20 mouse cellular contexts compared by ENCODE assay signal in genomic region chr13:78005344-78005743, GRCm38 (mm10). TPM values are rescaled to one million over a fixed set of nuclear protein-coding genes. Genes with fewer than 3 reads are reported as not detected.
DNase-seq lines count a peak whose midpoint lies in the region; ATAC-seq and TF ChIP-seq lines count a peak whose summit lies in the region.
"Had no signal": no experiment of that assay in that cellular context is flagged by ENCODE, and none has a peak within 500 bp of the region (broad histone marks: within the 10 kb centered on the region; RNA-seq: fewer than 3 reads in every experiment).

No protein-coding gene starts in this region.

- H3K36me3 ChIP-seq in forebrain, embryonic 16.5 days (ENCODE audit: control insufficient read depth, insufficient read depth), result no peaks in the 10 kb centered on the region
- H3K36me3 ChIP-seq in hindbrain, postnatal 0 days (ENCODE audit: insufficient read depth, low read length), result no peaks in the 10 kb centered on the region
- H3K36me3 ChIP-seq in midbrain, postnatal 0 days (ENCODE audit: insufficient read depth, low read length), result no peaks in the 10 kb centered on the region

- under 1% methylated on average over 3 of the region's 3 CpGs for WGBS in forebrain, embryonic 16.5 days
- WGBS in hindbrain, postnatal 0 days, result 15% methylated on average over 3 of the region's 3 CpGs
- 11% methylated on average over 3 of the region's 3 CpGs for WGBS in midbrain, postnatal 0 days

- peak; percentile 41 for ATAC-seq in forebrain, embryonic 16.5 days
- ATAC-seq in hindbrain, postnatal 0 days, result peak; percentile 74
- peak; percentile 49; the same call in 1 of the 2 replicates for ATAC-seq in midbrain, postnatal 0 days (ENCODE audit: low FRiP score)
- ATAC-seq: intestine, postnatal 0 days had no signal

- no peak overlapping the region for H3K4me2 ChIP-seq in forebrain, embryonic 16.5 days (ENCODE audit: low read length)
- H3K4me2 ChIP-seq in hindbrain, postnatal 0 days (ENCODE audit: low read depth, low read length), result no peak overlapping the region
- H3K4me2 ChIP-seq in midbrain, postnatal 0 days (ENCODE audit: low read depth, low read length, poor library complexity, severe bottlenecking), result no peak overlapping the region
- H3K4me2 ChIP-seq: heart, embryonic 11.5 days; lung, embryonic 14.5 days had no signal

- H3K4me3 ChIP-seq in forebrain, embryonic 16.5 days (replicated peaks; ENCODE audit: low read length), result no peak overlapping the region
- H3K4me3 ChIP-seq in hindbrain, postnatal 0 days (ENCODE audit: low read length), result no peak overlapping the region
- no peak overlapping the region for H3K4me3 ChIP-seq in midbrain, postnatal 0 days (ENCODE audit: low read depth, low read length)

- H3K4me1 ChIP-seq in forebrain, embryonic 16.5 days (replicated peaks; ENCODE audit: control insufficient read depth, insufficient read depth, low read length), result peaks cover 3% of the 10 kb centered on the region; the same call in 1 of the 2 replicates
- H3K4me1 ChIP-seq in hindbrain, postnatal 0 days (ENCODE audit: insufficient read depth, low read length), result no peaks in the 10 kb centered on the region
- H3K4me1 ChIP-seq in midbrain, postnatal 0 days (ENCODE audit: insufficient read depth, low read length), result no peaks in the 10 kb centered on the region

- no peak for TF ChIP-seq CTCF in hindbrain, postnatal 0 days (IDR thresholded peaks at IDR 0.05; ENCODE audit: low read depth)
- no peak for TF ChIP-seq CTCF in midbrain, postnatal 0 days (IDR thresholded peaks at IDR 0.05)

- H3K27ac ChIP-seq in forebrain, embryonic 16.5 days (ENCODE audit: low read length), result peak overlapping the region; percentile 31; the same call in 1 of the 2 replicates
- H3K27ac ChIP-seq in hindbrain, postnatal 0 days, result no peak overlapping the region
- H3K27ac ChIP-seq in midbrain, postnatal 0 days (ENCODE audit: low read depth, low read length), result no peak overlapping the region
- H3K27ac ChIP-seq: stomach, postnatal 0 days had no signal

- peak; percentile 18 for DNase-seq in heart, adult 11 months
- no peak for DNase-seq in heart, postnatal 10 days
- peak; percentile 19 for DNase-seq in hindbrain, postnatal 0 days (ENCODE audit: low spot score)
- peak; percentile 3 for DNase-seq in midbrain, postnatal 0 days (ENCODE audit: low spot score)
- no peak for DNase-seq in thymus, postnatal 4 days
- DNase-seq in gastrocnemius, postnatal 36 days, result no peak
- DNase-seq in lung, adult 18-20 months, result no peak
- DNase-seq: adrenal gland, postnatal 14 days; cerebellum, postnatal 10 days; gastrocnemius, postnatal 14 days; heart, postnatal 36 days; kidney, postnatal 10 days; lung, embryonic 14.5 days; spleen, adult 18-20 months; thymus, postnatal 14 days had no signal

- no peaks in the 10 kb centered on the region for H3K27me3 ChIP-seq in forebrain, embryonic 16.5 days (replicated peaks; ENCODE audit: control insufficient read depth, insufficient read depth, low read length)
- no peaks in the 10 kb centered on the region for H3K27me3 ChIP-seq in hindbrain, postnatal 0 days (ENCODE audit: insufficient read depth, low read length)
- no peaks in the 10 kb centered on the region for H3K27me3 ChIP-seq in midbrain, postnatal 0 days (ENCODE audit: insufficient read depth, low read length)
- H3K27me3 ChIP-seq: CH12.LX had no signal

- H3K9ac ChIP-seq in forebrain, embryonic 16.5 days (replicated peaks; ENCODE audit: low read depth, low read length), result no peak overlapping the region
- no peak overlapping the region for H3K9ac ChIP-seq in hindbrain, postnatal 0 days (replicated peaks; ENCODE audit: low read length)
- no peak overlapping the region for H3K9ac ChIP-seq in midbrain, postnatal 0 days (replicated peaks; ENCODE audit: low read length, poor library complexity, severe bottlenecking)
- H3K9ac ChIP-seq: lung, embryonic 14.5 days had no signal

- H3K9me3 ChIP-seq in forebrain, embryonic 16.5 days (ENCODE audit: control insufficient read depth, low read length), result no peaks in the 10 kb centered on the region
- H3K9me3 ChIP-seq in hindbrain, postnatal 0 days (ENCODE audit: low read length), result no peaks in the 10 kb centered on the region
- H3K9me3 ChIP-seq in midbrain, postnatal 0 days (ENCODE audit: low read length), result no peaks in the 10 kb centered on the region

- intact Hi-C loops in heart, postnatal 10 days (cut with DNase I), result no loop called here
- intact Hi-C loops in gastrocnemius, postnatal 36 days (cut with DNase I), result no loop called here

RNA-seq across cellular contexts. Expression of gene Pou5f2, which starts 19.4 kb away (rescaled TPM):
- total RNA-seq in heart, postnatal 10 days (2021), result 1 to 10 TPM; 1.1 to 1.2 TPM
- 0.98 and 2.2 TPM in 2 replicates for polyA plus RNA-seq in forebrain, embryonic 16.5 days (2015; fragmentation: Nextera tagmentation; extraction: Ambion mirVana)
- 0.26 and 2.9 TPM in 2 replicates for total RNA-seq in hindbrain, postnatal 0 days (2014; rRNA removed)
- polyA plus RNA-seq in hindbrain, postnatal 0 days (2015; fragmentation: Nextera tagmentation; extraction: Ambion mirVana), result 0.29 and 0.70 TPM in 2 replicates
- 0.61 and 1.7 TPM in 2 replicates for total RNA-seq in midbrain, postnatal 0 days (2014; rRNA removed)
- 0.36 and 0.43 TPM in 2 replicates for polyA plus RNA-seq in midbrain, postnatal 0 days (2015; fragmentation: Nextera tagmentation; extraction: Ambion mirVana)
- total RNA-seq in gastrocnemius, postnatal 36 days (2021), result under 1 TPM; 0.42 to 0.43 TPM

Comparison
In these comparisons a context has a peak if more than half of its experiments do, and no peak if none do; other contexts are left out.
1. DNase-seq: peak in heart, adult 11 months (single experiment), hindbrain, postnatal 0 days (single experiment) and midbrain, postnatal 0 days (single experiment); none in heart, postnatal 10 days (0 of 2), thymus, postnatal 4 days (single experiment), gastrocnemius, postnatal 36 days (0 of 2) and lung, adult 18-20 months (0 of 2).
2. Peak in every context shown above with its lines, with median percentiles within 50 percentile points of each other: ATAC-seq.